Mouse (Mus musculus) cerebellum, postnatal 10 days (tissue): ENCODE measurements around the gene Phyhd1.

Experiments
- DNase-seq, 2 experiments: peaks; one replicate each; pipeline ENCODE4 v3.0.0; 2021; ENCODE audit warnings: mixed read lengths in 2 of 2

Phyhd1 gene

GRCm38 (mm10) chr2:30285416-30286181 lies 19.6 kb downstream of the Phyhd1 start:
- no peak for DNase-seq

- peak; percentile 100 for DNase-seq
Measured at GRCm38 (mm10) chr2:30286192-30287026, 20.4 kb downstream of the Phyhd1 start, which contains the start of the genes Dolk and Nup188. Gene Dolk, minus strand, starts transcription at chr2:30286334. Gene Nup188, plus strand, starts transcription at chr2:30286397.

DNA sequence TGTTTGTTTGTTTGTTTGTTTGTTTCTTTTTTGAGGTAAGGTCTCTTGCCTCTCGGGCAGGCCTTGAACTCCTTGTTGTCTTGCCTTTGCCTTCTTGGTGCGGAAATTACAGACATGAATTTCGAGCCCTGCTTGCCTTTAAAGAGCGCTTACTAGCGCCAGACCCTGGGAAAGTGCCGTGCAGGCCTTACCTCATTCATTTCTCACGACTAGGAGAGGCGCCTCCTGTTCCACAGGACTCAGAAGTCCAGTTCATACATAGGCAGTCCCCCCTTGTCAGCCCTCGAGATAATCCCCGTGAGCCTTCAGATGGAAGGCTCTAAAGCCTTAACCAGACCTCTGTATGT lies 21.0 kb downstream of the Phyhd1 start:
- peak; percentile 38 to 50 for DNase-seq

GRCm38 (mm10) chr2:30299525-30299924 lies 33.5 kb downstream of the Phyhd1 start:
- DNase-seq = peak in 1 of 2 experiments; percentile 16

GRCm38 (mm10) chr2:30299966-30300365 lies 34.0 kb downstream of the Phyhd1 start:
- no peak for DNase-seq

- DNase-seq = no peak
Measured at GRCm38 (mm10) chr2:30306087-30306486, 40.1 kb downstream of the Phyhd1 start.

DNA sequence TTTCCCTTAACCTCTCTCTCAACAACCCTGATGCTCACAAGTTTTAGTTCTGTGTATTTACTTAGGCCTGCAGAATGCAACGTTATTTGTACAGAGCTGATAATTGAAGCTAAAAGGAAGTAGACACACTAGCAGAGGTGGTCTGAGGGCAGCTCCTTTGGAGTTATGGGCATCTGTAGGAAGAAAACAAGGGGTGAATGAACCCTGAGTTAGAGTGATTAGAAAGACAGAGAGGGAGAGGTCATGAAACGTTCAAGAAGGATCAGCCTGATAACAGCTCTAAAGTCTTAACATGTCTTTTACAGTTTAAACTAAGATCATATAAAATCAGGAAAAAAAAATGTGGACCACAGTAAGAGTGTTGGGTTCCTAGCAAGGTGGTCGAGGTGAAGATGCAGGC lies 43.3 kb downstream of the Phyhd1 start:
- no peak for DNase-seq

DNA sequence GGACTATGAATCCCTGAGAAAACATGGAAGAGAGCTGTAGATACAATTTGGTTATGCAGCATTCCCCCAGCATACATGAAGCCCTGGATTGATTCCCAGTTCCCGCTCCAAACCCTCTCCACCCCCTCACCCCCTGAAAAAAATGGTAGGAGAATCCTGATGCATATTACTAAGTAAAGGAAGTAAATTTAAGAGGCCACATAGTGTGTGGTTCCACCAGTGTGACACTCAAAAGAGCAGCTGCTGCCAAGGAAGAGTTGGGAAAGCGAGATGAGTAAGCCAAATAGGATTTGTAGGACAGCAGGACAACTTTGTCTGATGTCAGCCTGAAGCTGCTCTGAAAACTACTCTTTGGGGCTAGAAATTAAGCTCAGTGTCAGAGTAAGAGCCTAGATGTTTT lies 45.5 kb downstream of the Phyhd1 start:
- no peak for DNase-seq

DNA sequence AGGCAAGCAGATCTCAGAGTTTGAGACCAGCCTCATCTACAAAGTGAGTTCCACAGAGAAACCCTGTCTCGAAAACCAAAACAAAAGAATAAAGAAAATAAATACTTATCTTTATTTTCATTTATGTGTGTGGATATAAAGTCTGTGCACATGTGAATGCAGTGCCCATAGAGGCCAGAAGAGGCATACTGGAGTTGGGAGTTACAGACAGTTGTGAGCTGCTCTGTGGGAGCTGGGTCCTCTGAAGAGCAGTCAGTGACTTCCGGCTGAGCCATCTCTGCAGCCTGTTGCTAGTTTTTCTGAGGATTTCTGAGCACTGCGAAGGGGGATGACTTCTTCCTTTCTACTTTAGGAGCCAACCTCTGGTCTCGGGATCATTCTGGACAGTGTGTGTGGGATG lies 50.1 kb downstream of the Phyhd1 start:
- DNase-seq = no peak

GRCm38 (mm10) chr2:30316955-30317354 lies 51.0 kb downstream of the Phyhd1 start:
- no peak for DNase-seq

DNA sequence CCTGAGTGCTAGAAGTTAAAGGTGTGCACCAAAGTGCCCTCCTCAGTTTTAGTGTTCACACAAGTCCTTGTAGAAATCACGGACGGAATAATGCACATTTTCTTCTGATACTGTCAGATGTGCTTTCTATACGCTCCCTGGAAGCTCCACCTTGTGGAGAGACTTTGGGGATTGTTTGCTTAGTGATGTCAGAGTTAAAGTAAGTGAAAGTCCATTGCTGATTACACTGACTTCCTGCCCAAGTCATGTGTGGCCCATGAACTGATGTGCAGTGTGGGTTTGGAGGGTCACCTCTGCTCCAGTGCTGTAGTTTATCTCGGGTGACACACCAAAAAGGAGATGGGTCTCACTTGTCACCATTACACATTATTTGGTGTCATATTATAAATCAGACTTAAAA lies 53.3 kb downstream of the Phyhd1 start:
- DNase-seq = no peak

GRCm38 (mm10) chr2:30323111-30323510 lies 57.1 kb downstream of the Phyhd1 start:
- no peak for DNase-seq

DNA sequence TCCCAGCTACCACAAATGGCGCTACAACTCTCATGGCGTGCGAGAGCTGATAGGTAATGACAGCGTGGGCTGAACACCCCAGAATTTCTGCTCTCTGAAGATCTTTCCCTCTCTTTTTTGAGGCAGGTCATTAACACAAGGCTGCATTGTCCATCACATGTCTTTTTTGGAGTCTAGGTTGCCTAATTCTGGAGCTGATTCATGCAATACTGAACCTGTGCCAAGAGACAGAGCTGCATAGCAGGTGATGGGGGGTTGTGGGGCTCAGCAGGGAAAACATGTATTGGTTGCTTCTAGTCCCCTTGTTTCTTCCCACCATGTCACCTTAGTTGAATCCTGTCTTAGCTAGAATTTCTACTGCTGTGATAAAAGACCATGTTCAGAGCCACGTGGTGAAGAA lies 59.3 kb downstream of the Phyhd1 start:
- DNase-seq = no peak

DNA sequence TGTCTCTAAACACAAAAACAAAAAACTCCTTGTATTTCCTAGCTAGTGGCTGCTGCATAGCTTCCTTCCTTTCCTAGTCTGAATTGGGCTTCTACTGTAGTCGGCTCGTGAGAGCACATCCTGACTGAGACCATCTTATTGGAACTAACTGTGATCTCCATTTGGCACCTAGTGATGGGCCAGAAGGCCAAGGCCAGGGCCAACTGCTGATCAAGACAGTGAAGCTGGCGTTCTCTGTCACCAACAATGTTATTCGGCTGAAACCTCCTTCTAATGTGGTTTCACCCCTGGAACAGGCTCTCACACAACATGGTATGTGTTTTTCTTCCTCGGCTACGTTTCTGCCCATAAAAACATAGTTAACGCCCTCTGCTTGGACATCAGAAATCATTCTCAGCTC lies 61.3 kb downstream of the Phyhd1 start:
- DNase-seq = peak in 1 of 2 experiments; percentile 31

DNA sequence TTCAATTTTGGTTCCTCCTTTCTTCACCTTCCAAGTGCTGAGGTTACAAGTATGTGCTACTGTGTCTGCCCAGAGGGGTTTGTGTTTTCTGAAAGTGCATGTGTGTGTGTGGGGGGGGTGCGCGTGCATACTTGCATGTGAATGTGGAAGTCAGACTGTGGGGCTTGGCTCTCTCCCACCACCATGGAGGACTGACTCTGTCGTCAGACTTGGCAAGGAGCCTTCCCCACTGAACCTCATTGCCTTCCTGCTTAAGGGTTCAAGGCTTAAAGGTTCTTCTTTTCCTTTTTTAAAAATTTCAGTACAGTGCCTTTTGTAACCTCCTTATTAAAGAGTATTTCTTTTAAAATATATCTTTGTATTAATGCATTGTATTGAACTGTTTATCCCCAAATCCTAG lies 62.8 kb downstream of the Phyhd1 start:
- no peak for DNase-seq
